Mouse (Mus musculus) testis, adult 2 months (tissue): ENCODE results near the gene Spata33. TPM values are rescaled to one million over a fixed set of nuclear protein-coding genes. Genes with fewer than 3 reads are reported as not detected.
"Not testable (repeated sequence)": the region's sequence is repeated elsewhere in the genome, so short reads cannot be mapped to it uniquely, and the experiment has no call there.

Experiments
- H3K27ac ChIP-seq: fragments of 200-500 bp; 2 replicates; pipeline ENCODE4 v1.5.1; 2012; ENCODE audit warnings: low read depth, low read length; ENCODE audit not compliant: control insufficient read depth, insufficient read depth
- H3K27me3 ChIP-seq: fragments of 200-500 bp; 2 replicates; pipeline ENCODE4 v1.6.1; 2012; ENCODE audit warnings: mild to moderate bottlenecking, low read length, moderate library complexity; ENCODE audit not compliant: control insufficient read depth, insufficient read depth
- H3K36me3 ChIP-seq: fragments of 200-500 bp; 2 replicates; pipeline ENCODE4 v1.6.1; 2012; ENCODE audit warnings: mild to moderate bottlenecking, low read length; ENCODE audit not compliant: control insufficient read depth, insufficient read depth
- H3K4me1 ChIP-seq: fragments of 200-500 bp; 2 replicates; pipeline ENCODE4 v1.6.1; 2012; ENCODE audit warnings: low read length; ENCODE audit not compliant: control insufficient read depth, insufficient read depth
- H3K4me3 ChIP-seq: fragments of 200-500 bp; 2 replicates; pipeline ENCODE4 v1.5.1; 2012; ENCODE audit warnings: low read depth, mild to moderate bottlenecking, low read length, moderate library complexity, mixed read lengths; ENCODE audit not compliant: control insufficient read depth
- CTCF ChIP-seq: fragments of 200-500 bp; IDR thresholded peaks from 2 replicates; pipeline ENCODE4 v1.5.1; 2012; ENCODE audit warnings: low read depth, mild to moderate bottlenecking, inconsistent platforms, low read length, moderate library complexity; ENCODE audit not compliant: control insufficient read depth, insufficient read depth, insufficient replicate concordance
- POLR2A ChIP-seq: fragments of 200-500 bp; IDR thresholded peaks from 2 replicates; pipeline ENCODE4 v1.6.1; 2012; ENCODE audit warnings: low read depth, mild to moderate bottlenecking, inconsistent platforms, low read length, moderate library complexity; ENCODE audit not compliant: control insufficient read depth
- polyA plus RNA-seq: library from polyadenylated mRNA; depleted of rRNA; stranded (reverse); fragments of >200 nt; gene quantifications from 2 replicates; pipeline ENCODE4 v1.2.3, GENCODE M21; 2012

Gene Spata33
- polyA plus RNA-seq, 1 experiment = 921 TPM

DNA sequence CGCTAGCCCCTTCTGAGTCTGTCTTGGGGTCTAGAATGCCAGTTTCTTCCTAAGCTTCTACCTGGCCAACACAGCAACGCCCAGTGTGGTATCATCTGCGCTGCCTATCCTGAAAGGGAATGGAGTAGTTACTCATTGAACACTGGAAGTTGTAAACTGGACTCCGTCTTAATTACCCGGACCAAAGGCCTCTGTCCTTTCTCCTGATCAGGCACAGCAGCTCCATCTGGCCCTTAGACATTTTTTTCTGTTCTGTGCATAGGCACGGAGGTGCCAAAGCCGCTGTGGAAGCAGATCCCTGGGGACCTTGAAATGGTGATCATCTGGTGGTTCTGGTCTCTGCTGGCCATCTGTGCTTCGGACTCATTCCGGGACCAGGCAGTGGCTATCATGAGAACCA, 18.9 kb upstream of the Spata33 start:
- TF ChIP-seq CTCF = no peak
- H3K4me1 ChIP-seq = no peaks in the 10 kb centered on the region
- no peaks in the 10 kb centered on the region for H3K27me3 ChIP-seq
- H3K27ac ChIP-seq = no peak overlapping the region
- no peak overlapping the region for H3K4me3 ChIP-seq
- H3K36me3 ChIP-seq = no peaks in the 10 kb centered on the region

DNA sequence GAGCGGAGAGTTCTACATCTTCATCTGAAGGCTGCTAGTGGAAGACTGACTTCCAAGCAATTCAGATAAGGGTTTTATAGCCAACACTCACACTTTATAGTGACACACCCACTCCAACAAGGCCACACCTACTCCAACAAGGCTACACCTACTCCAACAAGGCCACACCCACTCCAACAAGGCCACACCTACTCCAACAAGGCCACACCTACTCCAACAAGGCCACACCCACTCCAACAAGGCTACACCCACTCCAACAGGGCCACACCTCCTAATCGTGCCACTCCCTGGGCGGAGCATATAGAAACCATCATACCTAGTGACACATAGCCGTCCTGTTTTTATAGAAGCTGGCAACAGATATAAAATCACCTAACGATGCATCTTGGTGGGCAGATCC, 15.6 kb upstream of the Spata33 start:
- H3K27me3 ChIP-seq, H3K27ac ChIP-seq, H3K4me3 ChIP-seq, H3K4me1 ChIP-seq, H3K36me3 ChIP-seq: not testable (repeated sequence)

DNA sequence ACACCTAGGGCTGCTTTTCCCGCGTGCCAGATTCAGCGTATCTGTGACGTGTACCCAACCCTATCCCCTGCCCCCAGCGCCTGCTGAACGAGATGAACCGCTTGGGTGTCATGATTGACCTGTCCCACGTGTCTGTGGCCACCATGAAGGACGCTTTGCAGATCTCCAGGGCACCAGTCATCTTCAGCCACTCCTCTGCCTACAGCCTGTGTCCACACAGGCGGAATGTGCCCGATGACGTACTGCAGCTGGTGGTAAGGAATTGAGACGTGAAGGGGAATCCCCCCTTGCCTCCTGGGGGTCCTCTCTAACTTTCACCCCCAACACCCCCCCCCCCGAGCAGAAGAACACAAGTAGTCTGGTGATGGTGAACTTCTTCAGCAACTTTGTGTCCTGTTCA, 12.8 kb upstream of the Spata33 start:
- Histone ChIP-seq H3K4me1 (no peaks in the 10 kb centered on the region), H3K4me3 (no peak overlapping the region), H3K27me3 (no peaks in the 10 kb centered on the region), H3K36me3 (no peaks in the 10 kb centered on the region), H3K27ac (no peak overlapping the region)
- TF ChIP-seq CTCF = no peak
- no peak for TF ChIP-seq POLR2A

DNA sequence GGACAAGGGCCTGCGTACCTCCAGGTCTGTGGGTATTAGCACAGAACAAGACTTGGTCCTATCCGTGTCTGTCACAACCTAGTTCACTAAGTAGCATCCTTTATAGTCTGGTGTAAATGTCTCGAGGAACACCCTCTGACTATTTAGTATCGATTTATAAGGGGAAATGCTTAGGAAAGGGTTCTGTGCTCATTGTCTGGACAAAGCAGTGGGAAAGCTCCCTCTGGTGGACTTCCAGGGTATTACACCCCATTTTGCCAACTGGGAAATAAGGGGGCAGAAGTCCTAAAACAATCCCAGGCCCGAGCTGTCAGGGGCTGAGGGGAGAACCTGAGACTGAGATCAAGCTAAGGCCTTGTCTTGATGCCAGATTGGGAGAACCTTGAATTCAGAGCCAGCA, 10.3 kb upstream of the Spata33 start:
- H3K4me3 ChIP-seq = no peak overlapping the region
- no peak for TF ChIP-seq POLR2A
- TF ChIP-seq CTCF = peak; percentile 58; the same call in 1 of the 2 replicates
- H3K27me3 ChIP-seq = no peaks in the 10 kb centered on the region
- 0 out of 2 replicates have a peak, but pooled peaks cover 2% of the 10 kb centered on the region for H3K36me3 ChIP-seq
- H3K27ac ChIP-seq = no peak overlapping the region
- no peaks in the 10 kb centered on the region for H3K4me1 ChIP-seq

DNA sequence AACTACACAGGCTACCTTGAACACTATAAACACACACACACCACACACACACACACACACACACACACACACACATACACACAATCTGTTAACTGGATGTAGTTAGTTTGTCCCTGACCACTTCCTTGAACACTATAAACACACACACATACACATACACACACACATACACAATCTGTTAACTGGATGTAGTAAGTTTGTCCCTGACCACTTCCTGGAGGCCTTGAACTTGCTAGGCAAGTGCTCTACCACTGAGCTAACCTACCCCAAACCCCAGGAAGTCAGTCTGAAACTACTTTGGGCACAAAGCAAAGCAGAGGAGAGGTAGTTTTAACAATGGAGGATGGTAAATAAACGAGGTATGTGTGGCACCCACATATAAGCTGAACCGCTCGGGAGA, 9.1 kb upstream of the Spata33 start:
- TF ChIP-seq POLR2A (no peak), CTCF (no peak)
- no peaks in the 10 kb centered on the region for H3K27me3 ChIP-seq
- H3K27ac ChIP-seq = no peak overlapping the region
- no peak overlapping the region for H3K4me3 ChIP-seq
- H3K4me1 ChIP-seq = no peaks in the 10 kb centered on the region
- 0 out of 2 replicates have a peak, but pooled peaks cover 2% of the 10 kb centered on the region for H3K36me3 ChIP-seq

DNA sequence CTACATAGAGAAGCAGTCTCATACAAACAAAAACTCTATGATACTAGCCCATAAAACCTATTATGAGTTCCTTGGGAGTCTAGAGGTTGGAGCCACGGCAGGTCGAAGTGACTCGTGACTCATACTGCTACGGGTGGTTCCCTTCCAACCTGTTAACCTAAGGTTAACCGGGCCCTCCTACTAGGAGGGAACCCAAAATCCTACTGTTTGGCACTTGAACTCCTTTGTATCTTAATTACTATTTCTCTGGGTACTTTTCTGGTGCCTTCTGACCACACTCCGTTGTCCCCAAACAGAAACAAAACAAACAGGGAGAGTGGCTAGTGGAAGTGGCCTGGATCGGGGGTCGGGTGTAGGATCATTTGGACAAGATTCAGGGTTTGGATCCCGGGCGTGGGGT, 756 bp upstream of the Spata33 start:
- Histone ChIP-seq H3K36me3 (peaks cover 6% of the 10 kb centered on the region), H3K27me3 (no peaks in the 10 kb centered on the region), H3K4me1 (peaks cover 3% of the 10 kb centered on the region), H3K4me3 (peak overlapping the region; percentile 91), H3K27ac (peak overlapping the region; percentile 69)
- no peak for TF ChIP-seq POLR2A
- TF ChIP-seq CTCF = no peak

DNA sequence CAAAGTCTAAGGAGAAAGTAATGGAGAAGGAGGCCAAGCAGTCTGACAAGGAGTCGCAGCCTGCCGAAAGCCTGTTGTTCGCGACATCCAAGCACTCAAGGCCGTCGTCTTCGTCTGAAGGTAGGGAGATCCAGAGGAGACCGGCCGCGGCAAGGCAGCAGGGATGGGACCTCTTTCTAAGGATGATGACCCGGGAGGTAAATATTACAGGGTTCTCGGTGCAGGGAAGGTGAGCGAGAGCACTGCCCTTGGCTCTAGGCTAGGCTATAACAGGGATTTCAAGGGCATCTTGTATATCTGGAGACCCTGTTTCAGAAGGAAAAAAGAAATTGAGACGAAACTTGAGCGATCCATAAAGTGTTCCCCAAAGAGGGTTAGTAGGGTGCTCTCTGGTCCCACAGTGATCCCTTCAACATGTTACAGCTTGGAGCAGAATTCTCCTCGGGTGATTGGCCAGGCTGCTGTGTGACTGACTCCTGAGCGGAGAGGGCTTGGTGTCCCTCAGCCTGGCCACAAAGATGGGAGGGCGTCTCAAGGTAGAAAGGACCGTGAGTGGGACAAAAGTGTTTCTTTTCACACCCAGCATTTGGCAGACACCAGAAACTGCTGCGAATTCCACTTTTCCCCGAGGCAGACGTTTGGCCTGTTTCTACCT, 613 bp downstream of the Spata33 start:
- H3K27ac ChIP-seq = peak overlapping the region; percentile 92
- H3K36me3 ChIP-seq = peaks cover 4% of the 10 kb centered on the region
- no peaks in the 10 kb centered on the region for H3K27me3 ChIP-seq
- H3K4me3 ChIP-seq = peak overlapping the region; percentile 91
- no peak for TF ChIP-seq CTCF
- no peak for TF ChIP-seq POLR2A
- peaks cover 3% of the 10 kb centered on the region for H3K4me1 ChIP-seq

DNA sequence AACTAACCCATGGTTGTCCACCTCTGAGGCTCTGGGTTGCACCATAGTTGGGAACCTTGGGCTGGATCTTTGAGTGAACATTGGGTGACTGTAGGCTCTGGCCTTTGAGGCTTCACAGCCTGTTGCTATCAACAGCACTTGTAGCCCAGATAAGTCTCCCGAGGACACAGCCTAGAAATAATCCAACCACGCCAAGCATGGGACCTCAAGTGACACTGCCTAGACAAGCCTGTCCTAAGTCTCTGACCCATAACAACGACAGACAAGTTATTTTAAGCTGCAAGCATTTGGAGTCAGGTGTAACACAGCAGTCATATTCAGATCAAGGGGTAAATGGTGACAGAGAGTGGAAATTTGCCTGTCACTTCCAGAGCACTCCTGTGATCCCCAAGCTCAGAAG, 2.8 kb downstream of the Spata33 start:
- H3K4me3 ChIP-seq = peak overlapping the region; percentile 15
- TF ChIP-seq CTCF = no peak
- no peak for TF ChIP-seq POLR2A
- H3K27me3 ChIP-seq = no peaks in the 10 kb centered on the region
- peaks cover 4% of the 10 kb centered on the region for H3K36me3 ChIP-seq
- H3K4me1 ChIP-seq = peaks cover 3% of the 10 kb centered on the region
- no peak overlapping the region for H3K27ac ChIP-seq
